Mouse (Mus musculus): Measurements from ENCODE around the gene Padi2.

Gene Padi2

DNA sequence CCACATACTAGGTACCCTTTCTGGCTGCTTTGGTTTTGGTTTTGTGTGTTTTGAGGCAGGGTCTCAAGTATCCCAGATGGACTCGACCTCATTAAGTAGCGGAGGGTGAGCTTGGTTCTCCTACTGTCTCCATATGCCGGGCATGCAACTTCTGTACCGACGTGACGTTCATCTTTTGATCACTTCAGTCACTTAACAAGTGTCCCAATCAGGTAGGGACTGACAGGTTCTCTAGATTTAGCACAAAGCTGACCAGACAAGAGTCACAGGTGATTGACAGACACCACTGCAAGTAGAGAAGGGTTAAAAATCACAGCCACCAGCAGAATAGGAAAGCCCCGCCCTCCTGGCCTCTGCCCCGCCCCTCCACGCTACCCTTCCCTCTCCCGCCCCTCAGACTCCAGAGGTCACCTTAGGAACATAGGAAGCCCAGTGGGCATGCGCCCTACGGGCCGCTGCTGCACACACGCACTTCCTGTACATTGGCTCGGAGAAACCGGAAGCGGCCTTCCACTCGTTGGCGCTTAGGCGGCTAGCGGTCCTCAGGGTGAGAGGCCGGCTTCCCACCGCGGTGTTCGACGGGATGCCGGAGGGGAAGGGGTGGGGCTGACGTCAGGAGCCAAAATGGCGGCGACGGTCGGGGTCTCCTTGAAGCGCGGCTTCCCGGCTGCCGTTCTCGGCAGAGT, 54.8 kb downstream of the Padi2 start, which contains the start of gene Sdhb:
TSS of gene Sdhb (plus strand) at position 423 of the 686 bp plus-strand sequence.
- peak; percentile 100 for DNase-seq

DNA sequence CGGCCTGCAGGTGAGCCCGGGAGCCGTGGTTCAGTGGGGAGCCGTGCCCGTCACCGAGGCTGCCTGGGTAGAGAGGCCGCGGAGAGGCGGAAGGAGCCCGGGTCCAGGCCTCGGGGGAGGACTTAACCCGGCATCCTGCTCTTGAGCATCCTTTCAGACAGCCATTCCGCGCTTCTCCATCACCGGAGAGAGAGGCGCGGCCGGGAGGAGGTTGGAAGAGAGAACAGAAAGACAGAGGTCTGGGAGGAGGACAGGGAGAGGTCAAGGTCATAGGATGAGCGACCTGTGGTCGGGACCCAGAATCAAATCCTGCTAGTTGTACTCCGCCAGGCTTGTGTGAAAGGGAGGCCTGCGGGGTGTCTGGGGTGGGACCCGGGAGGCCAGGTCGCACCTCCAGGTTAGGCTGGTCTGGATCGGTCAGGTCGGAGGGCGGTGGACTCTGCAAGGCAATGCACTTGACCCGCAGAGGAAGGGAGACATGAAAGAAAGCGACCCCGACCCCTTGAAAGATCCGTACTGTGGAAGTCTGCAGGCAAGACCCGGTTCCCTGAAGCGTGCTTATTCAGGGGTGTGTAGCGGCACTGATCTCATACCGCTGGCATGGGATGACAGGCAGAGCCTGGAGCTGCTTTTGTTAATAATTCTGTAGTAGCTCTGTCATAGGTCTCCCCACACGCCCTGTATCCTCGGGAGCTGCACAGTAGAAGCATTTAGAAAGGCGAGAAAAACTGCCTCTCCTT, 55.5 kb downstream of the Padi2 start:
- DNase-seq = no peak

DNA sequence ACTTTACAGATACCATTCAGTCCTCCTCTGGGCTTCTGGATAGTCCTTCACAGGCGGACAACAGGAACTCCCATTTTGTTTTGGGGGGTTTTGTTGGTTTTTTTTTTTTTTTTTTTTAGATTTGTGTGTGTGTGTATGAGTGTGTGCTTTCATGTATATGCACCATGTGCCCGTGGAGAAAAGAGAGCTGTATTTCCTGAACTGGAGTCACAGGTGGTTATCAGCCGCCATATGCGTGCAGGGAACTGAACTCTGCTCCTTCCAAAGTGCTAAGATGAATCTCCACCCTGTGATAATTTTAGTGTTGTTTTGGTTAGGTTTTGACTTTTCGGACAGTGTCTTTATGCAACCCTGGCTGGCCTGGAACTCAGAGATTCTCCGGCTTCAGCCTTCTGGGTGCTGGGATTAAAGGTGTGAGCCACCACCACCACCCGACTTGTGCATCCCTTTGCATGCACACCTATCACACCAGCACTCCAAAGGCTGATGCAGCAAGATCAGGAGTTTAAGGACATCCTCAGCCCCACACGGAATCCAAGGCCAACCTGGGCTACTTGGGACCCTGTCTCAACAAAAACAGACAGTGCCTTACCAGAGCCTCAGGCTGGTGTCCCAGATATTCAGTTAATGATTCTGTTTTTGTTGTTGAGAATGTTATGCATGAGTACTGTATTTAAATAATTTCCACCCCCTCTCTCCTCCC, 56.2 kb downstream of the Padi2 start:
- DNase-seq = no peak

DNA sequence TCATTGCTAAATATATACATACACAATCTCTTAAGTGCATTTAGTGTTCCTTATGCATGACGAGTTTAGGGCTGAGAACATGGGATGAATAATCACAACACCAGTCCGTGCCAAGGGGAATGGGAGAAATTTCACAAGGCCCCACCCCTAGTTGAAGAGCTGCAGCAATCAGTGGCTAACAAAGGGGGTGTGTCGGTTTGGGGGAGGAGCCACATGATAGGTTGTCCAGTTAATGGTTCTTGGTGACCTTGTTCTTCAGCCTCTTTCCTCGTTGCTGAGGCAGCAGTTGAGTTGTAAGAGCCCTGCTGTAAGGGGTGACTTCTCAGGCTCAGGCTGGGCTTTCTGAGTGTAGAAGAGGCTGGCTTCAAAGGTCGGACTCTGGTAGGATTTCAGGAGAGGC, 56.8 kb downstream of the Padi2 start:
- peak; percentile 96 for DNase-seq

DNA sequence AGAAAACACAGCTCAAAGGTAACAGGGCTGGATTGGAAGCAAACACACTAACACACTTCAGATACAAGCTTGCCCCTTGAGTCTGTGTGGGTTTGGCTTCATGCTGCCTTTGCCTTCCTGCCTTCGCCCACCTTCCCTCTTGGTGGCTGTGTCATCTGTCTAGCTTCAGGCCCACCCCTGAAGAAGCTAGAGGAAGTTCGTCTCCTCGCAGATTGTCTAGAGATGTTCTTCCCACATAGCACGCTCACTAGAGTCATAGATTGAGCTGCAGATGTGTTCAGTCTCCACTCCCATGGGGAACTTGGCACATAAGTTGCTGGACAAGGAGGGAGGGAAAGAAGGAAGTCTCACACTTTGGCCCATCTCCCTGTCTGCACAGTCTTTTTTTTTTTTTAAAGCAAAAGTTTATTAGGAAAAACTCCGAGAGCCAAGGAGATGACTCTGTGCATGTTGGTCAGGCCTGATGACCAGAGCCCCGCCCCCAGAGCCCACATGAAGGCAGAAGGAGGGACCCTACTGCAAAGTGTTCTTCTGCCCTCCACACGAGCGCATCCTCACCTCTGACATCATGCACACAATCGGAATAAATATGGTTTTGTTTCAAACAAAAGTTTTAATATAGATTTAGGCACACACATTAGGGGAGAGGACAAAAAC, 57.9 kb downstream of the Padi2 start:
- peak; percentile 97 for DNase-seq

DNA sequence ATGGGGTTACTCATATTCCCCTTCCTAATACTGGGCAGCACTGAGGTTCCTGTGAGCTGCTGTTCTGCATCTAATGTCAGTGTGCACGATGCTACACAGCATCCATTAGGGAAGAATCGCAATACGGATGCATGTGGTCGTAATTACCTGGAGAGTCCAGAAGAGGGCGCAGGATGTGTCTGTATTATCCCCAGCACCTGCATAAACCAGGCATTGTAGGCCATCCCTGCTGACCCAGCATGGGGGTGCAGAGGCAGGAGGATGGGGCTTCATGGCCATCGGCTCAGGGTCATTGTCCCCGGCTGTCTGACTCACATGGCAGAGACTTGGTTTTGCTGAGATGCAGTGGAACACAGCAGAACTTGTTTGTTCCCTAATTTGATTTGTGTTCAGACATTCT, 58.5 kb downstream of the Padi2 start:
- DNase-seq = peak; percentile 97

DNA sequence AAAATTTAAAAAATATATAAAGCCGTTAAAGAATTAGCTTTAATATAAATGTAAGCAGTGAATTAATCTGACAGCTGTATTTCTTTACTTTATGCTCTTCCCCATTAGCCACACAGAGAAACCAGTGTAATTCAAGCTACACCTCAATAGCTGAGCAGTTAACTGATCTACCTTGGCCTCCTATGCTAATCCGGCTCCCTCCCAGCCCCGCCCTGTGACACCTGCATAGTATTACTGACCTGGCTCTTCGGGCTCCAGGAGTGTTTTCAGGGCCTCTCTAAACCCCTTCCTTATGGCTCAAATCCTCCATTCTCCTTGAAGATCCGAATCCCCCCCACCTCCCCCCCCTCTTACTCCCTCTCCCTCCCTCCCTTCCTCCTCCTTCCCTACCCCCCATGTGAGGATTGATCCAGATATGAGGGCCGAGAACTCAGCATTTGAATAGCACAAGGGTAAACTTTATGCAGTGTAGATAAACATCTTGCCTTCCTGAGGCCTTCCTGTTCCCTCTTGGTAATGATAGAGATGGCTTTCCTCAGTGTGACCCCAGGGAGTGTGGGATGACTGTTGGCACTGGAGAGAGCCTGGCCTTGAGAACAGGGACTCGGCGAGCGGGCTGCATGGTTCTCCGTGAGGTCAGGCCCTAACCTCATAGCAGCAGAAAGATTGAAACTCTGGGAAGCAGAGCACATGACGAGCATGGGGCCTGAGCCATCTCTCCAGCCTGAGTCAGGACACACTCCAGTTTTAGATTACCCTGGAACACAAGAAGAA, 61.4 kb downstream of the Padi2 start:
- DNase-seq = no peak

DNA sequence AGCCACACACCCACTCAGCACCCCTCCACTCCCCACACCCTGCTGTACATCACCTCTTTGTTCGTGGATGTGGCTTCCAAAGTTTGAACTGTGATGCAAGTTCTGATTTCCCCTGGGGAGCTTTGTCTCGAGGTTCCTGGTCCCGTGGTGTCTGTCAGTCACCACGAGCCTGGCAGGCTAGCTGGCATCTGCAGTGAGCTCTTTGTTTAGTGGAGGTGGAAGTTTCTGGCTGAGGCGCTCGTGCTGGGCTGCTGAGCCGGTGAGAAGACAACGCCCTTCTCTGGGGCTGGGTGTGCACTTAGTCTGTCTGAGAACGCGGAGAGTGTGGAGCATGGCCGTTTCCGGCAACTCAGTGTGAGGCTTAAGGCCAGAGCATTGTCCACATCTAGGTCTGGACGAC, 65.5 kb downstream of the Padi2 start:
- DNase-seq = no peak

DNA sequence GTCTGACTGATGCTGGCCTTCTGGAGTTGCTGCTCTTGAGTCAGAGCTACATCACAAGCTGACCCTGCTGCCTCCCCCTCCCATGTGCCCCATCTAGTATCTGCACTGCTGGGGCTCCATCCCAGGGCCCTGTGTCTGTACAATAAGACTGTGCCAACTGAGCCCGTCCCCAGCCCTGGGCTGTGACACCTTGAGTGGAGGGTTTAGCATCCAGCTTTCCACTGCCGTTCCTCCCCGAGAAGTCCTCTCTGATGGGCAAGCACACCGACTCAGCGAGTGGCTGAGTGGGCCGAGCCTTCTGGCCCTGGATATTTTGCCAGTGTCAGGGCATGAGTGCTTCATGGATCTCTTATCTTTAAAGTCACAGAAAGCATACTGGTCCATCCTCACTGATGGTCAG, 68.3 kb downstream of the Padi2 start:
- no peak for DNase-seq

DNA sequence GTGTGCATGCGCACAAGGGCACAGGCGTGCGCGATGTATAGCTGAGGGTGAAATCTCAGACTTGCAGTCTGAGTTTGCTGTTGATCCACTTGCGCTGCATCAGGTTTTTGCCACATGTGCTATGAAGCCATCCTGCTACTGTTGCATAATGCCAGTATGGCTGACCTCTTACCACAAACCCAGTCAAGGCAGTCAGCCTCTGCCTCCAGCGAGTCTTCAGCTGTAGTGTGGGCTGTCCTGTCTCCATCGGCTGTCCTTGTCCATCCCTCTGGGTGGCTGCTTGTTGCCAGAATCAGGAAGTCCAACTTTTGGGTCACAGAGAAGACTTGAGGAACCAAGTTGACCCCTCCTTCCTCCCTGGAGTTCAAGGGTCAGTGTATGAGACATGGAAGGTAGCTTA, 69.2 kb downstream of the Padi2 start:
- DNase-seq = peak; percentile 95

DNA sequence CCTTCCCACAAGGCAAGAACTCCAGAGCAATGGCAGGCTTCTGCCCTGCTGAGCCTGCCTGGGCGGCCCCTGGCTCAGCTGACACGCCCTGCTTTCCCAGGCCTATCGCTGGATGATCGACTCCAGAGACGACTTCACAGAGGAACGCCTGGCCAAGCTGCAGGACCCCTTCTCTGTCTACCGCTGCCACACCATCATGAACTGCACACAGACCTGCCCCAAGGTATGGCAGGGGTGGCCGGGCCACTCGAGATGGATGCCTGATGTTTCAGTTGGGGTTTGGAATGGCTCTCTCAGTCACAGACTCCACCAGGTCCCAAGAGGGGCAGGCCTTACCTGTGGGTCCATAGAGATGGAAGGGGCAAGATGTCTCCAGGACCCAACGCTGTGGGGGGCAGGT, 71.1 kb downstream of the Padi2 start:
- DNase-seq = no peak

DNA sequence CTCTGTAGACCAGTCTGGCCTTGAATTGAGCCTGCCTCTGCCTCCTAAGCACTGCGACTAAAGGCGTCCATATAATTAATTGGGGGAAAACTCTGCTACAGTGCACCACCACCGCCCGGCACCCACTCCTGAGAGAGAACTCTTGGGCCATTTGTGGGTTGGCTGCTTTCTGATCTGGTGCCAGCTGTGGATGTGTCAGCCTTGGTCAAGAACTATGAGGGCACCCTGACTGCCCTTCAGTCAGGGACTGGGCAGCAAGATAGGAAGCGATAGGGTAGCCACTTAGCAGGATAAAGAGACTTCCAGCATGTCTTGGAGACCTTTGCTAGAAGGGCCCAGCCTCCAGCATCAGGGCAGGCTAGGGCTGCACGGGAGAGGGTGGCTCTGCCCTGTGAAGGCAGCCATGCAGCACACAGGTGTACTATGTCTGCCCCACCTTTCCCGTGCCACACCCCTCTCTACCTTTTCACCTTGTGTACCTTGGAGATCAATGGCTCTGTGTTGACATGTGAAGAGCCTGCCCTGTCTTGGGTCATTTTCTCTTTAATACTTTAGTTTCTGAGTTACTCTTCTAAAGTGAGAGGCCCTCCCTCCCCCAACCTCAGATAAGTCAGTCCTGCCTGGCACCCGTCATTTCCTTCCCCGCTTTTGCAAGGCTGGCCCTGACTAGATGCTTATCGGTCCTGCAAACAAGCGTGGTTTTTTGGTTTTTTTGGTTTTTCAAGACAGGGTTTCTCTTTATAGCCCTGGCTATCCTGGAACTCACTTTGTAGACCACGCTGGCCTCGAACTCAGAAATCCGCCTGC, 71.9 kb downstream of the Padi2 start:
- DNase-seq = no peak

DNA sequence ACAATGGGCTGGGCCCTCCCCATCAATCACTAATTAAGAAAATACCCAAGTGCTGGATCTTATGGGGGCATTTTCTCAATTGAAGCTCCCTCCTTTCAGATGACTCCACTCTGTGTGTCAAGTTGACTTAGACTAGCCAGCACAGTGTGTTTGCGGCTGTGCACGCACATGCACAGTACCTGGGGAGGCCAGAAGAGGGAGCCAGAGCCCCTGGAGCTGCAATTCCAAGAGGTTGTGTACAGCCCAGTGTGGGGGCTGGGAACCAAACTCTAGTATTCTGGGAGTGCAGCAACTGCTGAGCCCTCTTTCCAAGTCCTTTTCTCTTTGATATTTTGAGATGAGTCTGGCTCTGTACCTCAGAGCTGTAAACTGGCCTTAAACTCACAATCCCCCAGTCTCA, 75.5 kb downstream of the Padi2 start:
- no peak for DNase-seq

DNA sequence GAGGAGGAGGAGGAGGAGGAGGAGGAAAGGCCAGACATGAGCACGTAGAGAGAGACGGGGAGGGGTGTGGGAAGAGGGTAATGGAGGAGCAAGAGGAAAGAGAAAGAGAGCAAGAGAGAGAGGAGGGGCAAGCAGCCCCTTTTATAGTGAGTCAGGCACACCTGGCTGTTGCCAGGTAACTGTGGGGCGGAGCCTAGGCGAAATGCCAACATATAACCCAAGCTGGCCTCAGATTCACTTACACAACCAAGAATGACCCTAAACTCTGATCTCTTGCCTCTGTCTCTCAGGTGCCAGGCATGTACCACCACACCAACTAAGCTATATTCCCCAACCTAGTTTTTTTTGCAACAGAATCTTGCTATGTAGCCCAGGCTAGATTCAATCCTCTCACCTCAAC, 76.7 kb downstream of the Padi2 start:
- DNase-seq = no peak

DNA sequence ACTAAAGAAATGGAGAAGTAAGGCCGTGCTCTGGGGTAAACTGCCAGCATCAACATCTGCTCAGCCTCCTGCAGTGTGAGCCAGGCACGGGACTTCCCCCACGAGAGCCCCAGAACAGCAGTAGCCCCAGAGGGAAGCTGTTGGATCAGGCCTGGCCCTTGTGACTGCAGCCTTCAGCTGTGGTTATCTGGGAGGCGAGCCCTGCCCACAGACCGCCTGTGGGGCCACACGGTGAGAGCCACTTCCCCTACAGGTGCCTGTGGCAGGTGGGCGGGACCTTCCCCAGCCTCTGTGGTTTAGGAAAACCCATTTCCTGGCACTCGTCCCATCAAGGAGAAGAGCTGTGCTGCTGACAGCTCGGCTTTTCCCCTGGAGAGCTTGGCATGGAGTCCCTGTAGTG, 77.3 kb downstream of the Padi2 start:
- peak; percentile 99 for DNase-seq

DNA sequence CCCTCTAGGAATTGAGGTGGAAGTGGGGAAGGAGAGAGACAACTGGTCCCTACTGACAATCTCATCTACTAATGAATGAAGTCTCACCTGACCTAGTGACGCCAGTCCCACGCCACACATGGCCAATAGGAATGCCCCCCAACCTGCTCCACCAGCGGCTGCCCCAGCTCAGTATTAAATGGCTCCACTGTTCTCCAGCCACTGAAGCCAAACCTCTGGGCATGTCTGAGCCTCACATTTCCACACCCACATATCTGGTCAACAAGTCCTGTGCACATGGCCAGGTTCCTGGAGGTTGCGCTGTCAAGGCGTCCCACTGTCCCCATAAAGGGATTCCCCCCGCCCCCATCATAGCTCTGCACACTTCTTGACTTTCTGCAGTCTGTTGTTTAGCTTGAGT, 78.4 kb downstream of the Padi2 start:
- no peak for DNase-seq

DNA sequence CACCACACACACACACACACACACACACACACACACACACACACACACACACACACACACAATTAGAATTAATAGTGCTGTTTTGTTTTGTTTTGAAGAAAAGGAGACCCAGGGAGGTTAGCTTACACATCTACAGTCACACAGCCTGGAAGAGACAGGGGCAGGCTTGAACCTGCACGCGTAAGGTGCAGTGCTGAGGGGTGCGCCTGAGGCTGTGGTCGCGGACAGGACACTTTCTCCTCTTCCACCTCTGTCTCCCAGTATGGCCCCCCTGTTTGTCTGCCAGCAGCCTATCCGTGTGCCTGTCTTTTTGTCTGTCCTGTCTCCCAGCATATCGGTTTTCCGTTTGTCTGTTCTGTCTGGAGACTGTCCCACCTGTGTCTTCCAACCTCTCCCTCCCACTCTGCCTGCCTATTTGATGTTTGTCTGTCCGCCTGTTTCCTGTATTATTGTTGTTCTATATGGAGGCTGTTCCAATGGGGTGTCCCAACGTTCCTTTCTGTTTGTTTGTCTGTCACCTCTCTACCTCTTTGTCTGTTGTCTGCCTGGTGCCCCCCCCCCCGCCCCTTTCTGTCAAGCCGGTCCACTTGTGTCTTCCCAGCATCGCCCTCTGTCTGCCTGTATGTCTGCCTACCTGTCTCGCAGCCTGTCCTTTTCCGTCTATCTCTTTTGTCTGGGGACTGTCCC, 80.0 kb downstream of the Padi2 start:
- peak; percentile 91 for DNase-seq

DNA sequence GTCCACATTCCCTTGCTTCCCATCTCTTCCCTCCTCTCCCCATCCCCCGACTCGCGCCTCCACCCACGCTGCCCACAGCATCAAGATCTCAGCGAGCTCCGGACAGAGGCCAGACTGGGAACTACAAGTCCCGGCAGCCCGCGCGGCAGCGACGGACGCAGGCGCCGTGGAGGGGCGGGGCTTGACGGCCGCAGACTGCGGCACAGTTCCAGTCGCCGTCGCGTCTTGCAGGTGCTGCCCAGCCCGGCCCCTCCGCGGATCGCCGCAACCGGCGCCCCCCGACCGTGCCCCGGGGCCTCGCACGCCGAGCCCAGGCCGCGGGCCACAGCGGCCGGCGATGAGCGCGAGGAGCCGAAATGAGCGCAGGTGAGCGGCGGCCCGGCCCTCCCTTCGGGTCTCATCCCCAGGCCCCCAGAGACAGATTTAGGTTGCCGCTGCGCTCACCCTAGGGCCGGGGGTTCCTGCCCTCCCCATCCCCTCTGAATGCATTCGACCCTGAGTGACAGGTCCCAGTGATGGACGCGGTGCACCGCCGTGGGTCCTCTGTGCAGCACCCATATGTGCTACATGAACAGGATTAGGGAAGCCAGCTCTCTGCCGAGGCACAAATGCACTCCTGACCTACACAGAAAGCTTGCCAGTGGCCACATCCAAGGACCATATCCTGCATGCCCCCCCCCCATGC, 80.7 kb downstream of the Padi2 start, which contains the start of gene Atp13a2:
TSS of gene Atp13a2 (plus strand) at position 163 of the 685 bp plus-strand sequence.
- DNase-seq = peak; percentile 98

DNA sequence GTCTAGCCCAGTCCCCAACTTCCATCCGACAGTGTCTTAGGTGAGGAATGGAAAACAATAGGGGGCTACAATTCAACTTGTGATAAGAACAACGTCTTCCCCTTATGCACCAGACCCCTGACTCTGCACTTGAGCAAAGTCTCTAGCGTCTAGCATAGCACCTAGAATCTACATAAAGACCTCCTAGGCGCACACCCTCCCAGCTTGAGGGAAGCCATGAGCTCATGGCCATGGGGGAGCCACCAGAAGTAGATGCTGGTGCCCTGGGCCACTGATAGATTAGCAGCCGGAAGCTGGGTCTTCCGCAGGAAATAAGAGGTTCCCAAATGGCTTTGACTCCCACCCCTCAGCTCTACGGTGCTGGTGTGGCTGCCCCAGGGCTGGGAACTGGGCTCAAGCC, 81.3 kb downstream of the Padi2 start:
- DNase-seq = peak; percentile 93

DNA sequence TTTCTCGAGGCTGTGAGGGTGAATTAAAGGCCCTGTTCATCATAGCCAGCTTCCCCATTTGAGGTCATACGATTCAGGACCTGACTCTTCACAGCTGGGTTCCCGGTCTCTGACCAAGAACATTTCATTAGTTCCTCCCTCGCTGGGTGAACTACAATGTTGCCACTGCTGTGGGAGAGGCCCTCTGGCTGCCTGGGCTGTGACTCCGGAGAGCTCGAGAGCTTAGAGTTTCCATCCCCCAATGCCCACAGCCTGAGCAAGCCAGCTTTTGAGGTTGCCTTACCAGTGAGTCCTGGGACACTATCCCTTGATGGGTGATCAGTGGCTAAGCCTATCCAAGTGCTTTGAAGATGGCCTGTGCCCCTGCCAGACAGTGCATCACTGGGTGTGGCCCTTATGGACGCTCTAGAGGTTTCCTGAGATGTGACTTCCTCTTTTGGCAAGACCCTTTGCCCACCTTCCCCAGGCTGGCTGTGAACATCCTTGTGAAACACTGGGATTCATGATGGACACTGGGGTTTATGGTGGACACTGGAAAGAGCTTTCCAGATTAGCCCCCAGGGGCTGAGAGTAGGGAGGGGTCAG, 82.7 kb downstream of the Padi2 start:
- peak; percentile 97 for DNase-seq

Measured in heart, adult 11 months (tissue).